Mouse (Mus musculus): Measurements from ENCODE around the gene Prdm2. TPM values are rescaled to one million over a fixed set of nuclear protein-coding genes. Genes with fewer than 3 reads are reported as not detected.

The Prdm2 gene
- polyA plus RNA-seq, 1 experiment from 2014 or later = 19.0 TPM

DNA sequence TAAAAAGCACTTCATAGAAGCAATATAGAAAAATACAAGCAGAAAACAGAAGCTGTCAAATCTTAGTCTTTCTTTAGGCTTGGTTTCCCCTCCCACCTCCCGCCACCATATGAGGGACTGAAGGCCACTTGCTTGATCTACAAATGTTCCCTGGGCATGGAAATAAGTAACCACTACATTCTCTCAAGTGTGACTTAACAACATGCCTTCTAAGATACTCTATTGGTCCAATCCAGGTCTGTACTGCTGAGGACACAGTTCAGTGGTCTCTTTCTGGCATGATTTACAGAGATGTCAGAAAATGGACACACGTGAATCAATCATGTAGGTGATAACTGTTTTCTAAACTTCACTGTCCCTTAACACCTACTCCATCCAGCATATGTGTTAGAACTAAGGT lies 42.5 kb downstream of the Prdm2 start:
- no peaks in the 10 kb centered on the region for H3K4me1 ChIP-seq
- H3K27me3 ChIP-seq (replicated peaks) = no peaks in the 10 kb centered on the region
- H3K4me3 ChIP-seq = no peak overlapping the region
- no peak overlapping the region for H3K27ac ChIP-seq
- H3K9ac ChIP-seq = no peak overlapping the region
- H3K36me3 ChIP-seq = peaks cover 35% of the 10 kb centered on the region
- no peaks in the 10 kb centered on the region for H3K9me3 ChIP-seq
- no peak for ATAC-seq (ENCODE audit: low FRiP score, low read depth)
- WGBS = 98% methylated on average over 2 of the region's 2 CpGs
- no peak overlapping the region for H3K4me2 ChIP-seq (replicated peaks)

DNA sequence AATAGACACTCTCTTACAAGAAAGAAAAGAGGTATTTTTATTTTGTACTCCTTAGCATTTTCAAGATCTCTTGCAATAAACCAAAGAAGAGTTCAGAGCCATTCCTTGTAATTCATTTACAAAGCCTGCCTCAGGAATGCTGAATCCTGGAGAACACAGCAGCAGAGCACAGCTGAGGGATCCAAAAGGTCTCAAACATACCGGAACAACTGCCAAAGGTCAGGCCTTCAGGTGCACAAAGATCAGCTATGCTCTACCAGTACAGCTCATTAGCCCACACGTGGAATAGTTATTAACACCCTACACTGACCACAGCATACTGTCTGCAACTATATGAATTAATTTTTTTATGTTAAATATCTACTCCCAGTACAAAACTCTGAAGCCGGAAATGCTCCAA lies 44.7 kb downstream of the Prdm2 start:
- H3K9me3 ChIP-seq = no peaks in the 10 kb centered on the region
- H3K27me3 ChIP-seq (replicated peaks) = no peaks in the 10 kb centered on the region
- H3K27ac ChIP-seq = no peak overlapping the region
- H3K4me3 ChIP-seq = no peak overlapping the region
- no peak for ATAC-seq (ENCODE audit: low FRiP score, low read depth)
- WGBS = 96% methylated on average over 3 of the region's 3 CpGs
- H3K9ac ChIP-seq = no peak overlapping the region
- H3K36me3 ChIP-seq = peaks cover 33% of the 10 kb centered on the region
- H3K4me1 ChIP-seq = no peaks in the 10 kb centered on the region
- no peak overlapping the region for H3K4me2 ChIP-seq (replicated peaks)

DNA sequence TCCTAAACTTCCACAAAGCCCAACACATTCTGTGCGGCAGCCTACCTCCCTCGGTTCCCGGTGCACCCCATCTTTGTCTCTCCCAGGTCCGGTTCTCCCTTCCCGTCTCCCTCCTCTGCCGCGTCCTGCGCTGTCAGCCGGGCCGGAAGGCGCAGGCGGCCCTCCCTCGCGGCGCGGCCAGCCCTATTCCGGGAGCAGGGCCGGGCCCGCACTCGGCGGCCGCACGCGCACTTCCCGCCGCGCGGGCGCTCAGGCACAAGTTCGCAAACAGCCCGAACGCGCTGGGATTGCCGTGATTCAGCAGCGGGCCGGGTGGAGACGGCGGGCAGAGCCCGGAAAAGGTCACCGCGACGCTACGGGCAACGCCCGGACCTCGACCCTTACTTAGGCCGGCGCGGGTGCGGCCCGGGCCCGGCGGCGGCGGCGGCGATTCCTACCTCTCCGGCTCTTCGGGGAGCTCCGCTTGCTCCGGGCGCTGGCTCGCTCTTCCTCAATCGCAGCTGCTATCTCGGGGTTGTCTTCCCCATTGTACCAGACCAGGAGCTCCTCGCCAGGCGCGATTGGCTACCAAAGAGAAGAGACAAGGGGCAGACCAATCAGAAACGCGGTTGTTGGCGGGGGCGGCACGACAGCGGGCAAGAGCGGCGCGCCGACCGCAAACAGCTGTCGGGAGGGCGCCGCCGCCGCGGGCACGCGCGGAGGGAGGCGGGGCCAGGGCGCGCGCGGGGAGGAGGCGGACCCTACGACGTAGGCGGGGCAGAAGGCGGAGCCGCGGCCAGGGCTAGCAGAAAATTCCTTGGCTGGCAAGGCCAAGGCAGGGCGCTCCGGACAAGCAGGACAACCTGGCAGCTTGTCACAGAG lies 50.9 kb downstream of the Prdm2 start:
- peak overlapping the region; percentile 69 for H3K4me2 ChIP-seq (replicated peaks)
- H3K27me3 ChIP-seq (replicated peaks) = no peaks in the 10 kb centered on the region
- H3K27ac ChIP-seq = peak overlapping the region; percentile 98
- peak; percentile 100 for ATAC-seq (ENCODE audit: low FRiP score, low read depth)
- no peaks in the 10 kb centered on the region for H3K9me3 ChIP-seq
- H3K4me3 ChIP-seq = peak overlapping the region; percentile 80
- H3K4me1 ChIP-seq = peaks cover 24% of the 10 kb centered on the region
- H3K9ac ChIP-seq = peak overlapping the region; percentile 93
- peaks cover 12% of the 10 kb centered on the region for H3K36me3 ChIP-seq
- under 1% methylated on average over 102 of the region's 102 CpGs for WGBS

DNA sequence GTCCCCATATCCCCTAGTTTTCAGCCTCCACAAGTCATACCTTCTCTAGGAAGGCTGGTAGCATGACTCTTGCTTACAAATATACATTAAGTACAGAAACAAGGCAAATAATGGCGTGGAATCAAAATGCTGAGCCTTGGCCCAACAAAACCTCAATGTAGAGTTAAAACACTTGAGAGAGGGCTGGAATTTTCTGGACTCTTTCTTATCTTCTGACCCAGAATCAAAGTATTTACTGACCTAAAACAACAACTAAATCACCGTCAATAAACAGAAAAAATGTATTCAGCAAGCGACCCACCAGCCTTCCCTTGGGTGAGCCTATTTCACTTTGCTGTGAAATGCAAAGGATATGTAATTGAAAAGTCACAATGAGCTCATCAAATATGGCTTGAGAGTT lies 52.0 kb downstream of the Prdm2 start:
- Histone ChIP-seq H3K27me3 (replicated peaks) (no peaks in the 10 kb centered on the region), H3K4me2 (replicated peaks) (peak overlapping the region; percentile 69), H3K4me1 (peaks cover 31% of the 10 kb centered on the region), H3K9me3 (no peaks in the 10 kb centered on the region), H3K4me3 (peak overlapping the region; percentile 80), H3K36me3 (peaks cover 11% of the 10 kb centered on the region), H3K9ac (peak overlapping the region; percentile 93), H3K27ac (no peak overlapping the region)
- 57% methylated on average over 3 of the region's 3 CpGs for WGBS
- no peak for ATAC-seq (ENCODE audit: low FRiP score, low read depth)

DNA sequence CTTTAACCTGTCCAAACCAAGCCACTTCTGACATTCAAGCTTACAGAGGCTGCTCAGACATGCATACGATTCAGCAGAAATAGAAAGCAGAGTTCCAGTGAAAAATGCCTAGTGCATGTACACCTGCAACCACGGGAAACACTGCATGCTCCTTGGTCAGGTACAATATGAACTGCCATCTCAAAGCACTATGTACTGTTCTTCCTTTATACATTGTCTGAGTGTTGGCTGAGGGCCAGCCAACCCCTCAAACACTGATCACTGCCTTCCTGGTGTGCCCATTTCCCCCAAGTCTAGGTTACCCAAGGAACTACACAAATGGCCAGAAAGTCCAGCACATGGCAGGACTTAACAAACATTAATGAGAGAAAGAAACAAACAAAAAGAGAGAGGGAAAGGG lies 53.5 kb downstream of the Prdm2 start:
- ATAC-seq (ENCODE audit: low FRiP score, low read depth) = no peak
- Histone ChIP-seq H3K4me2 (replicated peaks) (peak overlapping the region; percentile 18), H3K4me1 (peaks cover 34% of the 10 kb centered on the region), H3K36me3 (no peaks in the 10 kb centered on the region; the same call in 1 of the 2 replicates), H3K27ac (no peak overlapping the region), H3K27me3 (replicated peaks) (no peaks in the 10 kb centered on the region), H3K9ac (no peak overlapping the region), H3K4me3 (no peak overlapping the region), H3K9me3 (no peaks in the 10 kb centered on the region)
- WGBS = 92% methylated on average over 2 of the region's 2 CpGs

DNA sequence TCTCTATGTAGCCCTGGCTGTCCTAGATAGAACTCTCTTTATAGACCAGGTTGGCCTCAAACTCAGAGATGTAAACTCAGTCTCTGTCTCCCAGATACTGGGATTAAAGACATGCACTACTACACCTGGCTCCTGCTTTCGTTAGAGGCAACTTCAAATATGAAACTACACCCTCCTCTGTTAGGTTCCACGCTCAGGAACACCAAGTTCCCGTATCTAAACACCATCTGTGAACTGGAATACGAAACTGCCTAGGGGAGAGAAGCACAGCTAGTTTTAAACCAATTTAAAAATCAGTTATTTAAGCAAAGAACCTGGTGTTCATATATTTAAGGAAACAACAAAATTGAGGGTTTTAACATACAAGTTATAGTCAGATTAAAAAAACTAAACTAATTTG lies 56.9 kb downstream of the Prdm2 start:
- H3K4me2 ChIP-seq (replicated peaks) = no peak overlapping the region
- no peak overlapping the region for H3K9ac ChIP-seq
- H3K4me3 ChIP-seq = no peak overlapping the region
- H3K27ac ChIP-seq = no peak overlapping the region
- ATAC-seq (ENCODE audit: low FRiP score, low read depth) = no peak
- WGBS = 82% methylated on average over 4 of the region's 4 CpGs
- H3K36me3 ChIP-seq = no peaks in the 10 kb centered on the region; the same call in 1 of the 2 replicates
- H3K27me3 ChIP-seq (replicated peaks) = no peaks in the 10 kb centered on the region
- H3K4me1 ChIP-seq = peaks cover 38% of the 10 kb centered on the region
- no peaks in the 10 kb centered on the region for H3K9me3 ChIP-seq

DNA sequence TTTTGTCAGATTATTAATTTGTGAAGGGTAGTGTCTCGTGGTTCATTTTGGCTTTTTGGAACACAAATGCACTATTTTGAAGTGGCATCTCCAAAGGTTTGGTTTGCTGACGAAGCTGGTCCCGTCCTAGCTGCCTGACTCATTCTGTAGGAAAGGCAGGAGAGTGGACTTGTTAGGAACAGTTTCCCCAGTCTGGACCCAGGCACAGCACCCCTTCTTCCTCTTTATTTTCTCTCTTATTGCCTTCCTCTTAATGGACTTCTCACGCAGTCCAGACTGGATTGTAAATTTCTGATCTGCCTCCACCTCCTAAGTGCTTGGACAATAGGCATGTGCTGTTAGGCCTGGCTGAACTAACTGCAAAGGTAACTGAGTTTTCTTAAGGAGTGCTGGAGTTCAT lies 57.8 kb downstream of the Prdm2 start:
- no peaks in the 10 kb centered on the region for H3K27me3 ChIP-seq (replicated peaks)
- H3K4me1 ChIP-seq = peaks cover 32% of the 10 kb centered on the region
- H3K36me3 ChIP-seq = no peaks in the 10 kb centered on the region; the same call in 1 of the 2 replicates
- WGBS = 71% methylated on average over 4 of the region's 4 CpGs
- H3K9me3 ChIP-seq = no peaks in the 10 kb centered on the region
- ATAC-seq (ENCODE audit: low FRiP score, low read depth) = no peak
- H3K27ac ChIP-seq = no peak overlapping the region
- no peak overlapping the region for H3K4me3 ChIP-seq
- H3K9ac ChIP-seq = no peak overlapping the region
- no peak overlapping the region for H3K4me2 ChIP-seq (replicated peaks)

DNA sequence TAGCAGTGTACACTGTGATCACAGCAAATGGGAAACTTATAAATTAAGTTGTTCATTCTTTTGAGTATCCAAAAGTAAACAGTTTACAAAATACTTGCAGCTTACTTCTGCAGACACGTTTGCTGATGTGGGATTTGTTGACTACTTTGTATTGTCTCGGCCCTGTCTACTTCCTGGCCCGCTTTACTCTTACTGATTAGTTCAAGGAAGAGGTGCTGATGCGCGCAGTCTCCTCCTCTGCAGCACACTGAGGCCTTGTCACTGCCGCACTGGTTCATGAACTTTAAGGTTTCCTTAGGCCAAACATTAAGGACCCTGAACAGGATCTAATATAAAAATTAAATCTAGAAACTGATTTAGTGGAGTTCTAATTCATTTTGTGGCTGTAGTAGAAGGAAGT lies 58.2 kb downstream of the Prdm2 start:
- no peak overlapping the region for H3K9ac ChIP-seq
- 81% methylated on average over 6 of the region's 6 CpGs for WGBS
- no peaks in the 10 kb centered on the region for H3K9me3 ChIP-seq
- H3K4me1 ChIP-seq = peaks cover 28% of the 10 kb centered on the region
- no peaks in the 10 kb centered on the region for H3K27me3 ChIP-seq (replicated peaks)
- no peak overlapping the region for H3K27ac ChIP-seq
- H3K36me3 ChIP-seq = no peaks in the 10 kb centered on the region; the same call in 1 of the 2 replicates
- ATAC-seq (ENCODE audit: low FRiP score, low read depth) = no peak
- H3K4me2 ChIP-seq (replicated peaks) = no peak overlapping the region
- H3K4me3 ChIP-seq = no peak overlapping the region

DNA sequence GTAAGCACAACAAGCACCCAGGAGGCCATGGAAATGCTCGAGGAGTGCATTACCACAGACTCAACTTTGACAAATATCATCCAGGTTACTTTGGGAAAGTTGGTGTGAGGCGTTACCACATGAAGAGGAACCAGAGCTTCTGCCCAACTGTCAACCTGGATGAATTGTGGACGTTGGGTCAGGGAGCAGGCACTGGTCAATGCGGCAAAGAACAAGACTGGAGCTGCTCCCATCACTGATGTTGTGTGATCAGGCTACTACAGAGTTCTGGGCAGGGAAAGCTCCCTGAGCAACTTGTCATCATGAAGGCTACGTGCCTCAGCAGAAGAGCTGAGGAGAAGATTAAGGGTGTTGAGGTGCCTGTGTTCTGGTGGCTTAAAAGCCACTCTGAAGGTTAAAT lies 60.2 kb downstream of the Prdm2 start:
- Histone ChIP-seq H3K27me3 (replicated peaks) (no peaks in the 10 kb centered on the region), H3K4me2 (replicated peaks) (no peak overlapping the region), H3K27ac (no peak overlapping the region), H3K4me3 (no peak overlapping the region), H3K4me1 (peaks cover 24% of the 10 kb centered on the region), H3K9me3 (no peaks in the 10 kb centered on the region), H3K36me3 (no peaks in the 10 kb centered on the region; the same call in 1 of the 2 replicates), H3K9ac (no peak overlapping the region)
- 89% methylated on average over 5 of the region's 5 CpGs for WGBS
- no peak for ATAC-seq (ENCODE audit: low FRiP score, low read depth)

DNA sequence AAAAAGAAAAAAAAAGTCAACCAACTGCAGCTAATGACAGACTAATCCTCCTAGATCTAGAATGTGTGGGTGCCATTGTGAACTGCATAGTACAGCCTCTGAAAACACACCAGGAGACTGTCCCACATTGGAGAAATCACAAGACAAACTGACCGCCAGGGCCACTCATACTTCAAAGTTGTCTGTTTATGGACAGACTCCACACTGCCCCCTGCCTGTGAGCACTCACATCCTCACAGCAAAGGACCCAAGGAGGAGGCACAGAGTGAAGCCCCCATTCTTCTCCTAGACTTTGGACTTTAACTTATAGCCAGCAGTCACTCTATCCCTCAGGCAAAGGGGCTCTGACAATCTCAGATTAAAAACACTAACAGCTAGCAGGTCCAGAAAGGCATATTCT lies 61.5 kb downstream of the Prdm2 start:
- Histone ChIP-seq H3K27me3 (replicated peaks) (no peaks in the 10 kb centered on the region), H3K9ac (no peak overlapping the region), H3K4me1 (peaks cover 10% of the 10 kb centered on the region), H3K4me3 (no peak overlapping the region), H3K9me3 (no peaks in the 10 kb centered on the region), H3K36me3 (no peaks in the 10 kb centered on the region), H3K4me2 (replicated peaks) (no peak overlapping the region), H3K27ac (no peak overlapping the region)
- ATAC-seq (ENCODE audit: low FRiP score, low read depth) = no peak
- WGBS = 87% methylated on average over 1 of the region's 1 CpGs

DNA sequence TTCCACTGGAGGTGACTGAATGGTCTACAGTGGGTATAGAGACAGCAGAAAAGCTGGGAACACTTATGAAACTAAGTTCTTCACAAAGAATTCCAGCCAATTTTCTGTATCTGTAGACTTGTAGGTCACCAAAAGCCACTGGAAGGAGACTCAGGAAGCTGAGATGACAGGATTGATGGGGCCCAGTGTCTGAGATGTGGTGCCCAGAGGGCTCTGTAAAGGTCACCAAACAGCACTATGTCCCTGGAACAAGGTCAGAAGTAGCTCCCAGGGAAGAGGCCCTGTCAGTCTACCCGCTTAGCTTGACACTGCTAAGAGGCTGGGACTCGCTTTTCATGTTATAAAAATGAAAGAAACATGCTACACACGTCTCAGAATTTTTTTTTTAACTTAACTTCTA lies 65.1 kb downstream of the Prdm2 start:
- no peak for ATAC-seq (ENCODE audit: low FRiP score, low read depth)
- Histone ChIP-seq H3K9me3 (no peaks in the 10 kb centered on the region), H3K27ac (no peak overlapping the region), H3K36me3 (no peaks in the 10 kb centered on the region), H3K4me3 (no peak overlapping the region), H3K4me1 (peaks cover 15% of the 10 kb centered on the region), H3K9ac (no peak overlapping the region), H3K4me2 (replicated peaks) (no peak overlapping the region), H3K27me3 (replicated peaks) (no peaks in the 10 kb centered on the region)
- 97% methylated on average over 3 of the region's 3 CpGs for WGBS

DNA sequence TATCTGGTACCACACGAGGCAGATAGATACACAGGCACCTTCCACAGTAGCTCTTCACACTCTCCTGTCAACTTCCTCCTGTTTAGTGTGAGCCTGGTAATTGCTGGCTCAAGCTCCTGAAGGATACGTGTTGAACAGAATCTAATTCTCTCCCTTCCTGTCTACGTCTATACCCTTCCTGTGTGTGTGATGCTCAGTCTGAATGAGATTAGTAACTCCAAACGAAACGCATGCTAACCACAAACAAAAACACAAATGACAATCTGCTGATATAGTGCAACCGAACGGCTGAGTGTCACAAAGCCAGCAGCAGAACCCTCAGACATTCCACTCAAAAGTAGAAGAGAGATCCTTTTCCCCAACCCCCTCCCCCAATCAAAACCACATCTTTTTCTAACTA lies 69.2 kb downstream of the Prdm2 start:
- H3K4me3 ChIP-seq = no peak overlapping the region
- WGBS = 63% methylated on average over 7 of the region's 7 CpGs
- ATAC-seq (ENCODE audit: low FRiP score, low read depth) = no peak
- H3K9ac ChIP-seq = no peak overlapping the region
- no peak overlapping the region for H3K4me2 ChIP-seq (replicated peaks)
- H3K27me3 ChIP-seq (replicated peaks) = no peaks in the 10 kb centered on the region
- H3K27ac ChIP-seq = no peak overlapping the region
- peaks cover 25% of the 10 kb centered on the region for H3K36me3 ChIP-seq
- no peaks in the 10 kb centered on the region for H3K9me3 ChIP-seq
- H3K4me1 ChIP-seq = peaks cover 14% of the 10 kb centered on the region

Data from neural tube, embryonic 12.5 days (tissue).